Mouse (Mus musculus) 3T3-L1 (cell line): ENCODE results near the gene Gm35315.
A peak's percentile ranks its signal among the peaks of the same experiment; 100 is the strongest.
"Not testable (repeated sequence)": the region's sequence is repeated elsewhere in the genome, so short reads cannot be mapped to it uniquely, and the experiment has no call there.

Source experiments
- DNase-seq: peaks from one replicate; pipeline ENCODE4 v3.0.0-alpha.2; 2015; ENCODE audit warnings: low read depth, low spot score

The Gm35315 gene

GRCm38 (mm10) chr5:110094030-110094846 is at the start of gene Gm35315:
Gene Gm35315, minus strand, starts transcription at chr5:110094420.
- DNase-seq: peak; percentile 94

DNA sequence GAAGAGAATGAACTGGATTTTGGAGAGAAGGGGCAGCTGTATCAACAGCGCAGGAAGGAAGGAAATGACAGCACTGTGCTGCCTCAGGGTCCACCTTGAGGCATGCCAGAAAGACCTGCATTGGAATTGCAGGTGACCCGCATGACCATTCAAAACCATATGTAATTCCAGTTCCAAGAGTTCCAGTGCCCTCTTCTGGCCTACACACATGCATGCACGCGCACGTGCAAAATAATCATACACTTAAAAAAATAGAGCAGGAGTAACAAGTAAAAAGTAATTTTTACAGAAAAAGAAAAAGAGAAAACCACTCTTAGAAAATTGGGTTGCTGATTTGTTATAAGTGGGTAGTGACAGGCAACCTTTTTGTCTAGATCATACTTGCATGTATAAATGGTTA is 48.8 kb upstream of the Gm35315 start:
- DNase-seq: peak; percentile 63

- peak; percentile 92 for DNase-seq
Observed at GRCm38 (mm10) chr5:110142309-110142708, 48.1 kb upstream of the Gm35315 start.

GRCm38 (mm10) chr5:110140424-110140823 is 46.2 kb upstream of the Gm35315 start:
- no peak for DNase-seq

GRCm38 (mm10) chr5:110139325-110139724 is 45.1 kb upstream of the Gm35315 start:
- DNase-seq: no peak

GRCm38 (mm10) chr5:110137816-110138215 is 43.6 kb upstream of the Gm35315 start:
- DNase-seq: no peak

DNA sequence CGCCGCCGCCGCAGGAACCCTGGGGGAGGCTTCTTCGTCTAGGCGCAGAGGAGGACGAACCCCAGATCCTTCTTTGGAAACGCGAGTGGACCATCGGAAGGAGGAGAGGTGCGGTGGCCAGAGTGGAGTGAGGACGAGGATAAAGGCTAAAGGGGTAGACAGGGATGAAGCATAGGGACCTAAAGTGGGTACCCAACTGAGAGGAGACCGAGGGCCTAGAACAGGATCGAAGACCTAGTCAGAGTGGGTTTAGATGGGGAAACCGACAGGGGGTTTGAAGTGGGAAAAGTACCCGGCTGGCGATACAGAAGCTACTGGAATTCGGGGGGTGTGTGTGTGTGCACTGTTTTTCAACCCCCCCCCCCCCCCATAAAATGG is 41.9 kb upstream of the Gm35315 start:
- no peak for DNase-seq

DNA sequence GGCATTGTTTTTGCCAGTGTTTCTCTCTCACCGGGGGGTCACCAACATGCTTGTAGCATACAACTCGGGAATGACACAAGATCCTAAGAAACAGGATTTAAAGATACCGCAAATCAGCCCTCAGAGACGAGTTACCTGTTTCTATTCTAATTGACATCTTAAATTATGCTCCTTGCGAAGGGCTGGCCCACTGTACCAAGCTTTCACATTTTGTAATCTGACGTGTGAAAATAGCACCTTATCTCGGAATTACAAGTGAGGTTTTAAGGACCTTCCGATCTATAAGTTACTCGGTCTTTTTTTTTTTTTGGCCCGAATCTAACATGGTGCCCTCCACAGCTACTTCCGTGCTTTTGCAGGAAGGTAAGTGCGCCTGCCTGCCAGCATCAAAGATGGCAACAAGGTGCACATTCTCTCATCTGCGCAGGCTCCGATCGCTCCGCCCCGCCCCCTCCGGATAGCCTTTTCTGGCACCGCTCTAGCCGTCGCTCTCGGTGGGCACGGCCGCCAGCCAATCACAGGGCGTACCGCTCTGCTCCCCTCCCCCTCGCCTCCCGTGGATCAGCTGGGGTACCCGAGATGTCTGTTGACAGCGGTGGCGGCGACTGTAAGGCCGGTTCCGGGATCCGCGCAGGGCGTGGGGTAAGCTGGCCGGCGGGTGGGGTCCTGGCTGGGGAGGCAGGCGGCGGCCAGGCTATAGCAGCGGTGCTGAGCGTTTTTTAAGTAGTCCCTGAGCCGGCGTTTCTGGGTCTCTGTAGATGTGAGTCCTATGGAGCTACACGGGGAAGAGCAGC is 41.3 kb upstream of the Gm35315 start, which contains the start of gene Chfr:
Gene Chfr, plus strand, starts transcription at position 550 of the 794 bp plus-strand sequence.
- peak; percentile 96 for DNase-seq

DNA sequence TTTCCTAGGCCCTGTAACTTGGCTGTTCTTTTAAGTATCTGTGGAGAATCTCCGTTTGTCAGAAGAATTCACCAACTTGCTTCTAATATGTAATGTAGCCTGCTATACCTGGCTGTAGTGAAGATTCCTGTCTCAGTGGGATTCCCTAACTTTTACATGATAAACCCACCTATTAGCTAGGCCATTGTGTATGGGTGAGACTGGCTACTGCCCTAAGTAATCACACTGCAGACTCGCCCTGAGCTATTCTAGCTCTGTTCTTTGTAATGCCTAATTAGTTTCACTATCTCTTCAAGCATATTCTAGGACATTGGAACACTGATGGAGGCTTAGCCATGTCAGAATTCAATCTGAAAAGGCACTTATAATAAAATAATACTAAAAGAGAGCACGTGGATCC is 28.2 kb upstream of the Gm35315 start:
- not testable (repeated sequence) for DNase-seq

DNA sequence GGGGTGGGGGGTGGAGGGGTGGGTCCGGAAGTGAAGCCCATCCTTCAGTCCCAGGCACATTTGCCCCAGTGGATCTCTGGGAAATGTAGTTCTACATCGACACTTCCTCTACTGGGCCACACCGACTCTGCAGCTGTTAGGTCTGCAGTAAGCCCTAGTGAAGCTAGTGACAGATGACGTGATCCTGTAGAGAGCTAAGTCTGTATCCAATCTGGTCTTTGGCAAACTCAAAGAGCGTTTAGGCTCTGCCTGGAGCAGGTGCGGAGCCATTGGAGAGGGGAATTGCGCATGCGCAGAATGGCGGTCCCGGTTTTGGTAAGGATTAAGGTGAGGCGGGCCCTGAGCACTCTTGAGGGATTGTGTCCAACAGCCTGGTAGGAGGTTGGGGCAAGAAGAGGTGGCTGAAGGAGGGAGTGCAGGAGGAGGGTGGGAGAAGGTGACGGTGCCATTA is 15.8 kb upstream of the Gm35315 start, which contains the start of gene Zfp605:
Gene Zfp605, plus strand, starts transcription at position 102 of the 451 bp plus-strand sequence.
- peak; percentile 81 for DNase-seq

GRCm38 (mm10) chr5:110108305-110108628 is 14.0 kb upstream of the Gm35315 start:
- peak; percentile 99 for DNase-seq

GRCm38 (mm10) chr5:110107581-110108304 is 13.5 kb upstream of the Gm35315 start, which contains the start of gene Gtpbp6:
Gene Gtpbp6, minus strand, starts transcription at chr5:110108197.
- peak; percentile 99 for DNase-seq

- no peak for DNase-seq
Observed at GRCm38 (mm10) chr5:110106901-110107564, 12.8 kb upstream of the Gm35315 start.

- no peak for DNase-seq
Observed at GRCm38 (mm10) chr5:110106140-110106871, 12.1 kb upstream of the Gm35315 start.

GRCm38 (mm10) chr5:110104616-110105380 is 10.6 kb upstream of the Gm35315 start:
- DNase-seq: no peak

- no peak for DNase-seq
Observed at GRCm38 (mm10) chr5:110103901-110104615, 9.8 kb upstream of the Gm35315 start.

- DNase-seq: no peak
Observed at GRCm38 (mm10) chr5:110102853-110103625, 8.8 kb upstream of the Gm35315 start.

GRCm38 (mm10) chr5:110102429-110102828 is 8.2 kb upstream of the Gm35315 start:
- DNase-seq: no peak
